Mouse (Mus musculus): Measurements from ENCODE around the gene Bdh1.

Bdh1 gene

GRCm38 (mm10) chr16:31428675-31429470 lies 6.8 kb downstream of the Bdh1 start:
- in situ Hi-C loops (cut with MseI, MboI) = no loop called here

- in situ Hi-C loops (cut with MseI, MboI) = no loop called here
Measured at GRCm38 (mm10) chr16:31429471-31430155, 7.5 kb downstream of the Bdh1 start.

GRCm38 (mm10) chr16:31433466-31434110 lies 11.5 kb downstream of the Bdh1 start:
- in situ Hi-C loops (cut with MseI, MboI) = no loop called here

- in situ Hi-C loops (cut with MseI, MboI) = no loop called here
Measured at GRCm38 (mm10) chr16:31435146-31435545, 13.1 kb downstream of the Bdh1 start.

GRCm38 (mm10) chr16:31436085-31436484 lies 14.0 kb downstream of the Bdh1 start:
- in situ Hi-C loops (cut with MseI, MboI) = no loop called here

- in situ Hi-C loops (cut with MseI, MboI) = no loop called here
Measured at GRCm38 (mm10) chr16:31437358-31437757, 15.3 kb downstream of the Bdh1 start.

- in situ Hi-C loops (cut with MseI, MboI) = no loop called here
Measured at GRCm38 (mm10) chr16:31439529-31439928, 17.4 kb downstream of the Bdh1 start.

- in situ Hi-C loops (cut with MseI, MboI) = no loop called here
Measured at GRCm38 (mm10) chr16:31440046-31440445, 18.0 kb downstream of the Bdh1 start.

GRCm38 (mm10) chr16:31444521-31444920 lies 22.4 kb downstream of the Bdh1 start:
- in situ Hi-C loops (cut with MseI, MboI) = no loop called here

GRCm38 (mm10) chr16:31446067-31446853 lies 24.2 kb downstream of the Bdh1 start:
- in situ Hi-C loops (cut with MseI, MboI) = no loop called here

- in situ Hi-C loops (cut with MseI, MboI) = no loop called here
Measured at GRCm38 (mm10) chr16:31449973-31450372, 27.9 kb downstream of the Bdh1 start.

GRCm38 (mm10) chr16:31451235-31451634 lies 29.2 kb downstream of the Bdh1 start:
- in situ Hi-C loops (cut with MseI, MboI) = no loop called here

GRCm38 (mm10) chr16:31452467-31452866 lies 30.4 kb downstream of the Bdh1 start:
- in situ Hi-C loops (cut with MseI, MboI) = no loop called here

GRCm38 (mm10) chr16:31454013-31454412 lies 31.9 kb downstream of the Bdh1 start:
- in situ Hi-C loops (cut with MseI, MboI) = no loop called here

- in situ Hi-C loops (cut with MseI, MboI) = no loop called here
Measured at GRCm38 (mm10) chr16:31455276-31456045, 33.4 kb downstream of the Bdh1 start.

- in situ Hi-C loops (cut with MseI, MboI) = no loop called here
Measured at GRCm38 (mm10) chr16:31458229-31458918, 36.3 kb downstream of the Bdh1 start.

- in situ Hi-C loops (cut with MseI, MboI) = no loop called here
Measured at GRCm38 (mm10) chr16:31459968-31460461, 37.9 kb downstream of the Bdh1 start.

- in situ Hi-C loops (cut with MseI, MboI) = no loop called here
Measured at GRCm38 (mm10) chr16:31460506-31460905, 38.4 kb downstream of the Bdh1 start.

- in situ Hi-C loops (cut with MseI, MboI) = no loop called here
Measured at GRCm38 (mm10) chr16:31461046-31461445, 39.0 kb downstream of the Bdh1 start.

- in situ Hi-C loops (cut with MseI, MboI) = no loop called here
Measured at GRCm38 (mm10) chr16:31462113-31462687, 40.1 kb downstream of the Bdh1 start.

Data from mouse trophoblast stem cell (cell line).